Mouse (Mus musculus): Measurements from ENCODE around the gene Tmeff1. TPM values are rescaled to one million over a fixed set of nuclear protein-coding genes. Genes with fewer than 3 reads are reported as not detected.

Tmeff1 gene
- polyA plus RNA-seq (2014; fragmentation: Nextera tagmentation; extraction: Ambion mirVana), result 126 and 168 TPM in 2 replicates

DNA sequence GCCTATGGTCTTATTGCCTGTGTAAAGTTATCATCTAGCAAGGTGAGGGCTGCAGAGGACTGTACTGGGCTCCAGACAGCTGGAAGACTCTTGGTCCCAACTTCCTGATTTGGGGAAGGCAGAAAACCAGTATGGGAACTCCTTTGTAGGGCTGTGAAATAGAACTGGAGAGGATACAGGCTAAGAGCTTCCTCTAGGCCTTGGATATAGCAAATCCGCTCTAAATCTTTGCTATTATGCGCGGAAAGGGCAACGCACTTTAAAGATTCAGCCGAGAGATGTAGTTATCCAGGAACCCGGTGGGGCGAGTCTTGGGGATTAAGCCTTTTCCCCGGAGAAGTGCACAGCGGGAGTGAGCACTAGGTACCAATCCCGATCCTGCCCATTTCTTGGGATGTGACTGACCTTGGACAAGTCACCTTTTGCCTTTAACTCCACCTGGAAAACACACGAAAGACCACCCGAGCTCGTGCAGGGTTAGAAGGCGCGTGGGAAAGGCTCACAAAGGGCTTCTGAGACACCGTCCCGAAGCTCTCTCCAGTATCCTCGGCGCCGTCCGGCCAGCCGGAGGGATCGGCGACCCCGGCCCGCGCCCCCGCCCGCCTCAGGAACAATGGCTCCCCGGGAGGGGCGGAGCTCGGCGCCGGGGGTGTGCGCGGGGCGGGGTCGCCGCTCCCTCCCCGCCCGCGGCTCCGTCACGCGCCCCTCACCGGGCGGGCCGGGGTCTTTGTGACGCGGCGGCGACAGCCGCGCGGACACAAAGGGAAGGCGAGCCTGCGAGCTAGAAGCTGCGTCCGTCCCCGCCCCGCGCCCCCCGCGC, at the start of gene Tmeff1:
TSS of gene Tmeff1 (plus strand) at position 754 of the 820 bp plus-strand sequence.
- WGBS, result under 1% methylated on average over 49 of the region's 64 CpGs
- no peaks in the 10 kb centered on the region for H3K9me3 ChIP-seq (replicated peaks; ENCODE audit: control insufficient read depth, low read length)
- peak within 1 kb of the TSS; percentile 90 for H3K4me3 ChIP-seq (ENCODE audit: low read depth, low read length)
- peak within 1 kb of the TSS; percentile 98 for H3K27ac ChIP-seq (ENCODE audit: low read depth, low read length)
- peak within 1 kb of the TSS; percentile 87 for H3K4me2 ChIP-seq (ENCODE audit: low read length)
- 0 out of 2 replicates have a peak, but pooled peaks cover 3% of the 10 kb centered on the region for H3K36me3 ChIP-seq (ENCODE audit: control insufficient read depth, insufficient read depth, low read length)
- peak; percentile 87 for ATAC-seq
- peak; percentile 86 for DNase-seq (ENCODE audit: low spot score)
- peaks cover 18% of the 10 kb centered on the region; the same call in 1 of the 2 replicates for H3K4me1 ChIP-seq (ENCODE audit: control insufficient read depth, insufficient read depth, low read length)
- H3K27me3 ChIP-seq (replicated peaks; ENCODE audit: control insufficient read depth, insufficient read depth, low read length), result no peaks in the 10 kb centered on the region
- peak within 1 kb of the TSS; percentile 98 for H3K9ac ChIP-seq (ENCODE audit: low read length)

DNA sequence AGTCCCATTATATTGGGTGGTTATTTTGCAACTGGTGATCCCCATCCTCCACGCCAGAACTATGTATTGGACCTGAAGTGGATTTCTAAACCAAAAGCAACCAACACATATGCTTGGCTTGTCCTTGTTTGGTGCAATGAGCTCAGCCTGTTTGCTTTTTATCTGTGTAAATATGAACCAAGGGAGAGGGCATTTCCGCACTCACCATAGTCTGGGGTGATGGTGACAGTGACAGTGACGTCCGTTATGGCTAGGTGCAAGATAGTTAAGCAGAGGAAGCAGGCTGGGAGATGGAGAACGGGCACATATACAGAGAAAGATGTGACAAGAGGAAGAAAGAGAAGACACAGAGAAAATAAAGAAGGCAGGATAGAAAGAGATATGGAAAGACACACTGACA, 48.7 kb upstream of the Tmeff1 start:
- H3K4me2 ChIP-seq (ENCODE audit: low read length), result no peak overlapping the region
- WGBS, result 83% methylated on average over 5 of the region's 5 CpGs
- 0 out of 2 replicates have a peak, but pooled peaks cover 4% of the 10 kb centered on the region for H3K4me1 ChIP-seq (ENCODE audit: control insufficient read depth, insufficient read depth, low read length)
- H3K27me3 ChIP-seq (replicated peaks; ENCODE audit: control insufficient read depth, insufficient read depth, low read length), result no peaks in the 10 kb centered on the region
- no peaks in the 10 kb centered on the region for H3K9me3 ChIP-seq (replicated peaks; ENCODE audit: control insufficient read depth, low read length)
- H3K36me3 ChIP-seq (ENCODE audit: control insufficient read depth, insufficient read depth, low read length), result no peaks in the 10 kb centered on the region
- H3K4me3 ChIP-seq (ENCODE audit: low read depth, low read length), result no peak overlapping the region
- no peak for DNase-seq (ENCODE audit: low spot score)
- no peak overlapping the region for H3K27ac ChIP-seq (ENCODE audit: low read depth, low read length)
- no peak overlapping the region for H3K9ac ChIP-seq (ENCODE audit: low read length)
- no peak for ATAC-seq

DNA sequence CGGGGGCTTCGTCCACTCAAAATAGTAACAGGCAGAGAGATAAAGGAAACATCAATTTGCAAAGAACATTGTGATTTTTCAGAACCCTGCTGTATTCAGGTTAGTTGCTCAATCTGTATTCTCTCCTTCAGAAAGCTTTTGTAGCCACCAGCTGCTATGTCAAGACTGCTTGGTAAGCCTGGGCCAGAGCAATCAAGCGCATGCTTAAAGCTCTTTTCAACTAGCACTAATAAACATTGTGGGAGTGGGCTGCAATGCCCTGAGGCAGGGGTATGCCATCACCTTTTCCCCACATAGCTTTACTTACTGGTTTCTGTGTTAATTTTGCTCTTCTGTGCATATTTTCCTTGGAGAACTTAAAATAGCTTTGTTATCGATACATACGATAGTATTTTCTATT, 48.0 kb upstream of the Tmeff1 start:
- Histone ChIP-seq H3K4me3 (ENCODE audit: low read depth, low read length) (no peak overlapping the region), H3K4me1 (ENCODE audit: control insufficient read depth, insufficient read depth, low read length) (peaks cover 10% of the 10 kb centered on the region), H3K9me3 (replicated peaks; ENCODE audit: control insufficient read depth, low read length) (no peaks in the 10 kb centered on the region), H3K4me2 (ENCODE audit: low read length) (no peak overlapping the region), H3K27me3 (replicated peaks; ENCODE audit: control insufficient read depth, insufficient read depth, low read length) (no peaks in the 10 kb centered on the region), H3K27ac (ENCODE audit: low read depth, low read length) (no peak overlapping the region), H3K36me3 (ENCODE audit: control insufficient read depth, insufficient read depth, low read length) (no peaks in the 10 kb centered on the region), H3K9ac (ENCODE audit: low read length) (no peak overlapping the region)
- ATAC-seq, result no peak
- 49% methylated on average over 5 of the region's 5 CpGs for WGBS
- no peak for DNase-seq (ENCODE audit: low spot score)

DNA sequence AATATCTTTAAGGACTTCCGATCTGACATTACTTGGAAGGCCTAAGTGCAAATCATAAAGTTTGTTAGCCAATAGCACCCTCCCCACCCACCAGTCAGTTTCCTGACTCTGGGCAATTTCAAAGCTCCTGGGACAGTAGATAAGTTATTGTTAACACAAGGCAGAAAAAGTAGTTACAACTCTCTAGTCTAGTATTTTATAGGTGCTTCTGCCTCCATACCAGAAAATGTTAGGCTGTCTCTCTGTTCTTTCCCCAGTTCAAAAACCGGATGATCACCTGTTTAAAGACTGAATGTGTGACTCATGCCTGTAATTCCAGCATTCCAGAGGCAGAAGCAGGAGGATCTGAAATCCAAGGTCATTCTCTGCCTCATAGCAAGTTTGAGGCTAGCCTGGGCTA, 46.4 kb upstream of the Tmeff1 start:
- Histone ChIP-seq H3K4me3 (ENCODE audit: low read depth, low read length) (no peak overlapping the region), H3K4me2 (ENCODE audit: low read length) (no peak overlapping the region), H3K4me1 (ENCODE audit: control insufficient read depth, insufficient read depth, low read length) (peaks cover 19% of the 10 kb centered on the region), H3K27me3 (replicated peaks; ENCODE audit: control insufficient read depth, insufficient read depth, low read length) (no peaks in the 10 kb centered on the region), H3K27ac (ENCODE audit: low read depth, low read length) (no peak overlapping the region), H3K36me3 (ENCODE audit: control insufficient read depth, insufficient read depth, low read length) (no peaks in the 10 kb centered on the region), H3K9ac (ENCODE audit: low read length) (no peak overlapping the region), H3K9me3 (replicated peaks; ENCODE audit: control insufficient read depth, low read length) (no peaks in the 10 kb centered on the region)
- whole genome bisulfite sequencing, result 92% methylated on average over 2 of the region's 2 CpGs
- DNase-seq (ENCODE audit: low spot score) (no peak), ATAC-seq (no peak)

DNA sequence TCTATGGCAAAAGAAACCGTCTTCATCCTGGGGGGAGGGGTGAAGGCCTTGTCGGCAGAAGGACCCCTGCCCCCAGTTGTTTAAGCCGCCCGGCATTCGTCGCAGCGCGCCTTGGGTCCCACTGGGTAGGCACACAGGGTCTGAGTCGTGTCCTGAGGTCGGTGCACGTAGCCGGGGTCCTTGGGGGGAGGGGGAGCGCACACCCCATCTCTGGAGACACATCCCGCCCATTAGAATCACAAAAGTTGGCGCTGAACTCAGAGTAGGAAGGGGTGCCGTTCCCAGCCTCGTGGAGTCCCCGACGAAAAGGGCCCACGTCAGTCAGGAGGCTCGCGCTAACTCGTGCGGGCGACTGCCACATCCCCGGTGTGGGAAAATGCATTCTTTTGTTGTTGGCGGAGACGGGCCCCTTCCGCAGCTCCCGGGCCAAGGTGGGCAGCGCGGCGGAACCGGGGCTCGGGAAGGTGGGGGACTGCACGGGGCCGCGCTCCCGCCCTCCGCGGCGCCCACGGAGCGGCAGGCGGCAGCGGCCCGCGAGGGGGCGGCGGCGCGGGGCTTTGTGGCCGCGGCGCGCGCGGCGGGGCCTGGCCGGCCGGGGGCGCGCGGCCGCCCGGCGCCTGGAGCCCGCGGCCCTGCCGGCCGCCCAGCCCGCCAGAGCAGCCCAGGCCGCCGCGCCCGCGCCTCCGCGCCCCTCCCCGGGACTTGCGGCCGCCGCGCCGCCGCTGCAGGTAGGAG, 45.0 kb upstream of the Tmeff1 start, which contains the start of gene Msantd3:
TSS of gene Msantd3 (plus strand) at position 95 of the 735 bp plus-strand sequence.
- Histone ChIP-seq H3K9me3 (replicated peaks; ENCODE audit: control insufficient read depth, low read length) (no peaks in the 10 kb centered on the region), H3K4me3 (ENCODE audit: low read depth, low read length) (peak within 1 kb of the TSS; percentile 69), H3K9ac (ENCODE audit: low read length) (peak within 1 kb of the TSS; percentile 98), H3K4me2 (ENCODE audit: low read length) (peak within 1 kb of the TSS; percentile 78), H3K27me3 (replicated peaks; ENCODE audit: control insufficient read depth, insufficient read depth, low read length) (no peaks in the 10 kb centered on the region), H3K27ac (ENCODE audit: low read depth, low read length) (peak within 1 kb of the TSS; percentile 94), H3K4me1 (ENCODE audit: control insufficient read depth, insufficient read depth, low read length) (peaks cover 32% of the 10 kb centered on the region), H3K36me3 (ENCODE audit: control insufficient read depth, insufficient read depth, low read length) (no peaks in the 10 kb centered on the region)
- under 1% methylated on average over 59 of the region's 86 CpGs for whole genome bisulfite sequencing
- ATAC-seq, result peak; percentile 69
- peak; percentile 82 for DNase-seq (ENCODE audit: low spot score)

DNA sequence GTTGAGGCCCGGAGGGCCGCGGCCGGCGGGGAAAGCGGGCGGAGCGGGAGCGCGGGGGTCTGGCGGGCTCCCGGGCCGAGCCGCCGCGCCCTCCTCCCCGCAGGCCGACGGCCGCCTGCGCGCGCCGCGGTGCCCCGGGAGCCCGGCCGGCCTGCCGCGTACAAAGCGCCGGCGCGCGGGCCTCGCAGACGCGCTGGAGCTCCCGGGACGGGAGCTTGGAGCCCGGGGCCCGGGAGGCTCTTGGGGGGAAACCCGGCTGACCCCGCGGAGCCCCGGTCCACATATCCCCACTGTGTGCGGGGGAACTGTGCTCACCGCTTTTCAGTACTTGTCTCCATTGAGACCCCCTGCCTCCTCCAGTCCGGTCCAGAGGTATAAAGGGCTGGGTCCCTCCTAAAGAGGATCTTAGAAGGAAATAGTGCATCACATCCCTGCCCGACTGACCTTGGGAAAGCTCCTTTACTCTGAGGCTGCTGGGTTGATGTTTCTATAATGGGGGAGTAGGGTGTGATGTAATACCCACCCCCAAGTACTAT, 44.3 kb upstream of the Tmeff1 start:
- H3K4me2 ChIP-seq (ENCODE audit: low read length), result peak overlapping the region; percentile 78
- H3K4me3 ChIP-seq (ENCODE audit: low read depth, low read length), result peak overlapping the region; percentile 69
- peaks cover 39% of the 10 kb centered on the region for H3K4me1 ChIP-seq (ENCODE audit: control insufficient read depth, insufficient read depth, low read length)
- H3K27ac ChIP-seq (ENCODE audit: low read depth, low read length), result peak overlapping the region; percentile 94
- peak overlapping the region; percentile 98 for H3K9ac ChIP-seq (ENCODE audit: low read length)
- DNase-seq (ENCODE audit: low spot score) (peak; percentile 60), ATAC-seq (peak; percentile 67)
- no peaks in the 10 kb centered on the region for H3K9me3 ChIP-seq (replicated peaks; ENCODE audit: control insufficient read depth, low read length)
- 0% methylated on average over 15 of the region's 50 CpGs for WGBS
- no peaks in the 10 kb centered on the region for H3K36me3 ChIP-seq (ENCODE audit: control insufficient read depth, insufficient read depth, low read length)
- no peaks in the 10 kb centered on the region for H3K27me3 ChIP-seq (replicated peaks; ENCODE audit: control insufficient read depth, insufficient read depth, low read length)

DNA sequence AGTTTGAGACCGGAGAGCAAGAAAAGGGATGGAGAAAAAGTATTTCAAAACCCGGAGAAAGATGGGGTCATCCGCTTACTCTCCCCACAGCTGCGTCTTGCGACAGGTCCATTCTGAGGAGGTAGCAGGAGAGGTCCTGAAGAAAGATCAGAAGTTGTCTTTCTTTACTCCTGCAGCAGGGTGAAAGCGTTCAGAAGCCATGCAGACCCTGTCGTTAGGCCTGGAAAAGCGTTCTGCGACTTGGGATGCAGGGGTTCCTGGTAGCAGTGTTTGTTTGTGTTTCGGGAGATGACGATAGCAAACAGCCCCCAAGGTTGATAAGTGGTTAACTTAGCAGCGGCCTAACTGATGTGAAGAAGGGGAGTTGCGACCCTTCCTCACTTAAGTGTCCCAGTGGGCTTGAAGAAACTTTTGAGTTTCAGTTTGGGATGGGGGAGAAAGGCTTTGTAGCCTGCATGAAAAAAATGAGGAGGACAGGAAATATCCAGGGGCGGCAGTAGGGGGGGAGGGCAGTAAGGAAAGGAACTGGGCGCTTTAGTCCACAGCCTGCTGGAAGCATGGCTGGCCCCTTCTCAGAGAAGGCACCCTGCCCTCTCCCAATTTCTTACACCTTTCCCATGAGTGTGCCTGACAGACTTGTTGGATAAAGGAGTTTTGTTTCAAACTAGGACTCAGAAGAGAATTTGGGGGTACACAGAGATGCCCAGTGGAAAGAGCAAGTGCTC, 43.3 kb upstream of the Tmeff1 start:
- no peak for DNase-seq (ENCODE audit: low spot score)
- no peaks in the 10 kb centered on the region for H3K27me3 ChIP-seq (replicated peaks; ENCODE audit: control insufficient read depth, insufficient read depth, low read length)
- H3K36me3 ChIP-seq (ENCODE audit: control insufficient read depth, insufficient read depth, low read length), result no peaks in the 10 kb centered on the region
- peak overlapping the region; percentile 98 for H3K9ac ChIP-seq (ENCODE audit: low read length)
- H3K27ac ChIP-seq (ENCODE audit: low read depth, low read length), result no peak overlapping the region
- WGBS, result 3% methylated on average over 15 of the region's 15 CpGs
- H3K4me3 ChIP-seq (ENCODE audit: low read depth, low read length), result peak overlapping the region; percentile 69
- peak overlapping the region; percentile 78 for H3K4me2 ChIP-seq (ENCODE audit: low read length)
- no peak for ATAC-seq
- H3K4me1 ChIP-seq (ENCODE audit: control insufficient read depth, insufficient read depth, low read length), result peaks cover 48% of the 10 kb centered on the region
- H3K9me3 ChIP-seq (replicated peaks; ENCODE audit: control insufficient read depth, low read length), result no peaks in the 10 kb centered on the region

DNA sequence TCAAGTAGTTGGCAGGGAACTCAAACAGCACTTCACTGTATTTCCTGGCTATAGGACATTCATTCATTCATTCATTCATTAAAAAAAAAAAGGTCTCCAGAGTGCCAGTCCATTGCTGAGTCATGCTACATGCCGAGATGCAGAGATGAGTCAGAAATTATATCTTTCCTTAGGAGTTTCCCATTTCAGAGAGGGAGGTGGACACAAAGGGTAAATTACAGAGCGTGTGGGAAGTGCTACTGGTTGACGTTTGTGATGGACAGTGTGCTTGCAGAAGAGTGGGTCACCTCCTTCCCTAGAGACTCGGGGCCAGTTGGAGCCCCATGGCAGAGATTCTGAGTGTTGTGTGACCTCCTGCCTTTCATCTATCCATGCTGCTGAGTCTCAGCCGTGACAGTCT, 42.6 kb upstream of the Tmeff1 start:
- 34% methylated on average over 5 of the region's 5 CpGs for WGBS
- no peak overlapping the region for H3K9ac ChIP-seq (ENCODE audit: low read length)

More for the DNA sequence above, 42.6 kb upstream of the Tmeff1 start:
- Histone ChIP-seq H3K4me3 (ENCODE audit: low read depth, low read length) (peak overlapping the region; percentile 69; the same call in 1 of the 2 replicates), H3K4me1 (ENCODE audit: control insufficient read depth, insufficient read depth, low read length) (peaks cover 51% of the 10 kb centered on the region), H3K4me2 (ENCODE audit: low read length) (peak overlapping the region; percentile 78), H3K27me3 (replicated peaks; ENCODE audit: control insufficient read depth, insufficient read depth, low read length) (no peaks in the 10 kb centered on the region), H3K9me3 (replicated peaks; ENCODE audit: control insufficient read depth, low read length) (no peaks in the 10 kb centered on the region), H3K27ac (ENCODE audit: low read depth, low read length) (no peak overlapping the region), H3K36me3 (ENCODE audit: control insufficient read depth, insufficient read depth, low read length) (no peaks in the 10 kb centered on the region)
- DNase-seq (ENCODE audit: low spot score), result no peak
- ATAC-seq, result no peak
